Mouse (Mus musculus): ENCODE measurements around the gene AC124108.1.
A peak's percentile ranks its signal among the peaks of the same experiment; 100 is the strongest.

Gene AC124108.1

GRCm38 (mm10) chr1:132200562-132201510 lies 9.6 kb downstream of the AC124108.1 start:
- no peak for DNase-seq (ENCODE audit: low spot score)

- no peak for DNase-seq (ENCODE audit: low spot score)
Measured at GRCm38 (mm10) chr1:132201511-132201860, 10.2 kb downstream of the AC124108.1 start.

GRCm38 (mm10) chr1:132201936-132202335 lies 10.7 kb downstream of the AC124108.1 start:
- DNase-seq (ENCODE audit: low spot score), result no peak

GRCm38 (mm10) chr1:132202771-132203170 lies 11.5 kb downstream of the AC124108.1 start:
- DNase-seq (ENCODE audit: low spot score), result no peak

GRCm38 (mm10) chr1:132205958-132206357 lies 14.7 kb downstream of the AC124108.1 start:
- DNase-seq (ENCODE audit: low spot score), result no peak

- no peak for DNase-seq (ENCODE audit: low spot score)
Measured at GRCm38 (mm10) chr1:132206828-132207227, 15.6 kb downstream of the AC124108.1 start.

- DNase-seq (ENCODE audit: low spot score), result no peak
Measured at GRCm38 (mm10) chr1:132208154-132208553, 16.9 kb downstream of the AC124108.1 start.

- no peak for DNase-seq (ENCODE audit: low spot score)
Measured at GRCm38 (mm10) chr1:132209400-132209799, 18.1 kb downstream of the AC124108.1 start.

- no peak for DNase-seq (ENCODE audit: low spot score)
Measured at GRCm38 (mm10) chr1:132210922-132211321, 19.7 kb downstream of the AC124108.1 start.

GRCm38 (mm10) chr1:132211672-132212071 lies 20.4 kb downstream of the AC124108.1 start:
- no peak for DNase-seq (ENCODE audit: low spot score)

- no peak for DNase-seq (ENCODE audit: low spot score)
Measured at GRCm38 (mm10) chr1:132212218-132212617, 21.0 kb downstream of the AC124108.1 start.

GRCm38 (mm10) chr1:132213076-132213475 lies 21.8 kb downstream of the AC124108.1 start:
- no peak for DNase-seq (ENCODE audit: low spot score)

- no peak for DNase-seq (ENCODE audit: low spot score)
Measured at GRCm38 (mm10) chr1:132216276-132216675, 25.0 kb downstream of the AC124108.1 start.

- DNase-seq (ENCODE audit: low spot score), result no peak
Measured at GRCm38 (mm10) chr1:132221627-132222026, 30.4 kb downstream of the AC124108.1 start.

- no peak for DNase-seq (ENCODE audit: low spot score)
Measured at GRCm38 (mm10) chr1:132222166-132222565, 30.9 kb downstream of the AC124108.1 start.

- DNase-seq (ENCODE audit: low spot score), result no peak
Measured at GRCm38 (mm10) chr1:132226297-132227080, 35.2 kb downstream of the AC124108.1 start.

GRCm38 (mm10) chr1:132229667-132230066 lies 38.4 kb downstream of the AC124108.1 start, which contains the start of gene Gm10188:
TSS of gene Gm10188 (minus strand) at chr1:132229767.
- DNase-seq (ENCODE audit: low spot score), result no peak

- DNase-seq (ENCODE audit: low spot score), result no peak
Measured at GRCm38 (mm10) chr1:132231470-132232274, 40.4 kb downstream of the AC124108.1 start.

GRCm38 (mm10) chr1:132233566-132233965 lies 42.3 kb downstream of the AC124108.1 start:
- no peak for DNase-seq (ENCODE audit: low spot score)

- DNase-seq (ENCODE audit: low spot score), result no peak
Measured at GRCm38 (mm10) chr1:132234757-132235273, 43.6 kb downstream of the AC124108.1 start.

GRCm38 (mm10) chr1:132237585-132238159 lies 46.4 kb downstream of the AC124108.1 start:
- peak; percentile 31 for DNase-seq (ENCODE audit: low spot score)

Measured in ovary, postnatal 10 days (tissue).